In the genomic region with DNA sequence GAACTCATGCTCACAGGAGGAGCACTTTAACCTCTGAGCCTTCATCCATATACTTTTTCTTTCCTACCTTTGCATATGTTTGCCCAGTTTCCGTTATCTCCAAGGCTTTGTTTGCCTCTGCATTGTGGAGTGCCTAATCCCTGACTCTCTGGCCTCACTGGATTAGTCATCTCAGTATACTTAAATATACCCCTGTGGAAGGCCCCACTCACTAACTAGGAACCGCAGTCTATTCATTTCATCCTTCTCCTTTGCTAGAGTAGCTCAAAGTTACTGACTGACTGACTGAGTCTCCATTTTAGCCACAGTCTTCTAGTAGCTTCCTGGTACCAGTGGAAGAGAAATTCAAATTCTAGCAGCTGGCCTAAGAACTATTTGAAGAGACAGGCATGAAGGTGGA, we compare ENCODE assay signal across 15 mouse cellular contexts.
"Had no signal": no experiment of that assay in that cellular context is flagged by ENCODE, and none has a peak within 500 bp of the region (broad histone marks: within the 10 kb centered on the region; RNA-seq: fewer than 3 reads in every experiment).

No protein-coding gene starts in this region.

- H3K4me1 ChIP-seq: neural tube, embryonic 12.5 days; neural tube, embryonic 13.5 days; neural tube, embryonic 15.5 days had no signal

- H3K9ac ChIP-seq: neural tube, embryonic 12.5 days; neural tube, embryonic 13.5 days; neural tube, embryonic 15.5 days had no signal

- H3K36me3 ChIP-seq: neural tube, embryonic 12.5 days; neural tube, embryonic 13.5 days; neural tube, embryonic 15.5 days had no signal

- H3K9me3 ChIP-seq: neural tube, embryonic 12.5 days; neural tube, embryonic 13.5 days; neural tube, embryonic 15.5 days had no signal

- H3K27ac ChIP-seq: neural tube, embryonic 12.5 days; neural tube, embryonic 13.5 days; neural tube, embryonic 15.5 days had no signal

- H3K4me2 ChIP-seq: neural tube, embryonic 12.5 days; neural tube, embryonic 13.5 days; neural tube, embryonic 15.5 days had no signal

- H3K27me3 ChIP-seq: neural tube, embryonic 12.5 days; neural tube, embryonic 15.5 days had no signal

- H3K4me3 ChIP-seq: neural tube, embryonic 12.5 days; neural tube, embryonic 13.5 days; neural tube, embryonic 15.5 days had no signal

- DNase-seq: retina, postnatal 1 day; right cerebral cortex, adult 18-20 months; right cerebral cortex, postnatal 14 days; right cerebral cortex, postnatal 25 days; right cerebral cortex, postnatal 4 days; spleen, adult 18-20 months; thymus, adult 18-20 months; thymus, adult 2 months; thymus, postnatal 14 days; thymus, postnatal 25 days; thymus, postnatal 36 days; thymus, postnatal 4 days had no signal
